13 mouse cellular contexts compared by ENCODE assay signal in genomic region chr16:35255981-35256380, GRCm38 (mm10).
DNase-seq lines count a peak whose midpoint lies in the region; ATAC-seq lines count a peak whose summit lies in the region.
"Had no signal": no experiment of that assay in that cellular context is flagged by ENCODE, and none has a peak within 500 bp of the region (broad histone marks: within the 10 kb centered on the region; RNA-seq: fewer than 3 reads in every experiment).

No protein-coding gene starts in this region.

- no peak overlapping the region for H3K9ac ChIP-seq in neural tube, embryonic 15.5 days (replicated peaks)
- H3K9ac ChIP-seq in heart, embryonic 11.5 days (ENCODE audit: low read depth, low read length), result peak overlapping the region; percentile 22; the same call in 1 of the 2 replicates
- H3K9ac ChIP-seq: limb, embryonic 15.5 days; midbrain, embryonic 12.5 days had no signal

- 0 out of 2 replicates have a peak overlapping the region, but pooled peaks have one; percentile 45 for H3K27ac ChIP-seq in neural tube, embryonic 15.5 days (replicated peaks)
- H3K27ac ChIP-seq in heart, embryonic 11.5 days (ENCODE audit: low read depth, low read length), result peak overlapping the region; percentile 90
- H3K27ac ChIP-seq: gastrocnemius, adult 2 months; limb, embryonic 15.5 days; midbrain, embryonic 12.5 days had no signal

- DNase-seq in cerebellum, postnatal 14 days, result peak; percentile 44
- DNase-seq in cerebellum, adult 11 months, result no peak
- no peak for DNase-seq in neural tube, embryonic 10.5 days (ENCODE audit: extremely low spot score, low spot score)
- no peak for DNase-seq in embryo, embryonic 10 days (ENCODE audit: low spot score)
- DNase-seq in gastrocnemius, postnatal 10 days, result no peak
- no peak for DNase-seq in right cerebral cortex, adult 18-20 months
- DNase-seq: gastrocnemius, adult 2 months had no signal

- WGBS in neural tube, embryonic 15.5 days, result 70% methylated on average over 11 of the region's 11 CpGs
- WGBS in heart, embryonic 11.5 days (ENCODE audit: insufficient replicate concordance), result 23% methylated on average over 11 of the region's 11 CpGs

- no peaks in the 10 kb centered on the region for H3K27me3 ChIP-seq in neural tube, embryonic 15.5 days (replicated peaks)
- no peaks in the 10 kb centered on the region for H3K27me3 ChIP-seq in heart, embryonic 11.5 days (ENCODE audit: control insufficient read depth, insufficient read depth, low read length)
- H3K27me3 ChIP-seq: limb, embryonic 15.5 days; midbrain, embryonic 12.5 days had no signal

- ATAC-seq in neural tube, embryonic 15.5 days (ENCODE audit: low FRiP score), result 0 out of 2 replicates have a peak, but pooled peaks have one; percentile 25
- peak; percentile 37 for ATAC-seq in heart, embryonic 11.5 days (replicated peaks; ENCODE audit: insufficient number of reproducible peaks, low FRiP score, low TSS enrichment)
- ATAC-seq: CD4-positive, CD25-positive, alpha-beta regulatory T cell, adult 4 months; inflammation-experienced regulatory T-cells, adult 6 months had no signal

- H3K36me3 ChIP-seq in neural tube, embryonic 15.5 days, result 0 out of 2 replicates have a peak, but pooled peaks cover 3% of the 10 kb centered on the region
- H3K36me3 ChIP-seq in heart, embryonic 11.5 days (ENCODE audit: control insufficient read depth, insufficient read depth, low read length), result no peaks in the 10 kb centered on the region
- H3K36me3 ChIP-seq: limb, embryonic 15.5 days; midbrain, embryonic 12.5 days had no signal

- no peak overlapping the region for H3K4me3 ChIP-seq in neural tube, embryonic 15.5 days (replicated peaks)
- H3K4me3 ChIP-seq in heart, embryonic 11.5 days (ENCODE audit: low read depth, low read length), result 0 out of 2 replicates have a peak overlapping the region, but pooled peaks have one; percentile 2
- H3K4me3 ChIP-seq: gastrocnemius, adult 2 months; limb, embryonic 15.5 days; midbrain, embryonic 12.5 days had no signal

- no peaks in the 10 kb centered on the region for H3K9me3 ChIP-seq in neural tube, embryonic 15.5 days (replicated peaks)
- H3K9me3 ChIP-seq in heart, embryonic 11.5 days (replicated peaks; ENCODE audit: control insufficient read depth, low read length), result no peaks in the 10 kb centered on the region
- H3K9me3 ChIP-seq: limb, embryonic 15.5 days; midbrain, embryonic 12.5 days had no signal

- H3K4me2 ChIP-seq in neural tube, embryonic 15.5 days, result no peak overlapping the region
- H3K4me2 ChIP-seq in heart, embryonic 11.5 days, result peak overlapping the region; percentile 37
- H3K4me2 ChIP-seq: limb, embryonic 15.5 days; midbrain, embryonic 12.5 days had no signal

- peaks cover 17% of the 10 kb centered on the region for H3K4me1 ChIP-seq in neural tube, embryonic 15.5 days
- peaks cover 39% of the 10 kb centered on the region for H3K4me1 ChIP-seq in heart, embryonic 11.5 days (ENCODE audit: control insufficient read depth, insufficient read depth, low read length)

Comparison
In these comparisons a context has a peak if more than half of its experiments do, and no peak if none do; other contexts are left out.
1. DNase-seq: peak in cerebellum, postnatal 14 days (2 of 2); none in cerebellum, adult 11 months (single experiment), neural tube, embryonic 10.5 days (single experiment), embryo, embryonic 10 days (single experiment), gastrocnemius, postnatal 10 days (single experiment) and right cerebral cortex, adult 18-20 months (single experiment).